Mouse (Mus musculus): ENCODE data around the gene Myo1d. TPM values are rescaled to one million over a fixed set of nuclear protein-coding genes. Genes with fewer than 3 reads are reported as not detected.
"Not testable (repeated sequence)": the region's sequence is repeated elsewhere in the genome, so short reads cannot be mapped to it uniquely, and the experiment has no call there.

The Myo1d gene
- total RNA-seq, 2 experiments from 2014 or later, result 69.2 to 74.5 TPM

- ATAC-seq (replicated peaks; ENCODE audit: low FRiP score, poor library complexity, severe bottlenecking), result no peak
Measured at GRCm38 (mm10) chr11:80475544-80475943, 304.3 kb downstream of the Myo1d start.

GRCm38 (mm10) chr11:80474846-80475245 is 305.0 kb downstream of the Myo1d start:
- ATAC-seq (replicated peaks; ENCODE audit: low FRiP score, poor library complexity, severe bottlenecking), result no peak

- ATAC-seq (replicated peaks; ENCODE audit: low FRiP score, poor library complexity, severe bottlenecking), result no peak
Measured at GRCm38 (mm10) chr11:80474175-80474691, 305.6 kb downstream of the Myo1d start.

- ATAC-seq (replicated peaks; ENCODE audit: low FRiP score, poor library complexity, severe bottlenecking), result no peak
Measured at GRCm38 (mm10) chr11:80471836-80472605, 307.8 kb downstream of the Myo1d start.

GRCm38 (mm10) chr11:80463605-80464130 is 316.2 kb downstream of the Myo1d start:
- ATAC-seq (replicated peaks; ENCODE audit: low FRiP score, poor library complexity, severe bottlenecking), result not testable (repeated sequence)

GRCm38 (mm10) chr11:80453198-80453597 is 326.6 kb downstream of the Myo1d start:
- no peak for ATAC-seq (replicated peaks; ENCODE audit: low FRiP score, poor library complexity, severe bottlenecking)

GRCm38 (mm10) chr11:80452242-80452641 is 327.6 kb downstream of the Myo1d start:
- no peak for ATAC-seq (replicated peaks; ENCODE audit: low FRiP score, poor library complexity, severe bottlenecking)

- no peak for ATAC-seq (replicated peaks; ENCODE audit: low FRiP score, poor library complexity, severe bottlenecking)
Measured at GRCm38 (mm10) chr11:80449859-80450258, 330.0 kb downstream of the Myo1d start.

GRCm38 (mm10) chr11:80446916-80447315 is 332.9 kb downstream of the Myo1d start:
- ATAC-seq (replicated peaks; ENCODE audit: low FRiP score, poor library complexity, severe bottlenecking), result no peak

Other genes starting within 250 kb of the Myo1d start
- gene Tmem98, start 30.1 kb upstream of the Myo1d start, total RNA-seq (2015; ENCODE audit: low replicate concordance), result not detected in 2 replicates
- gene Tmem98, start 30.1 kb upstream of the Myo1d start, total RNA-seq (2017; ENCODE audit: low replicate concordance), result not detected in 2 replicates
- not detected in 2 replicates for gene Spaca3, start 78.3 kb upstream of the Myo1d start, total RNA-seq (2015; ENCODE audit: low replicate concordance)
- gene Spaca3, start 78.3 kb upstream of the Myo1d start, total RNA-seq (2017; ENCODE audit: low replicate concordance), result not detected in 2 replicates